Mouse (Mus musculus) heart, embryonic 11.5 days (tissue): ENCODE data around the gene Pde6d. TPM values are rescaled to one million over a fixed set of nuclear protein-coding genes. Genes with fewer than 3 reads are reported as not detected.
"Not testable (repeated sequence)": the region's sequence is repeated elsewhere in the genome, so short reads cannot be mapped to it uniquely, and the experiment has no call there.

ENCODE experiments used
- ATAC-seq: fragments of 200-750 bp; cut with Nextera tagmentation; replicated peaks from 2 replicates; pipeline ENCODE4 v1.8.0; 2017; ENCODE audit warnings: moderate library complexity; ENCODE audit not compliant: insufficient number of reproducible peaks, low FRiP score, low TSS enrichment
- H3K27ac ChIP-seq: fragments of 300-500 bp; sonication (generic); 2 replicates; pipeline ENCODE4 v1.5.1; 2014; ENCODE audit warnings: mild to moderate bottlenecking, low read depth, low read length
- H3K27me3 ChIP-seq: fragments of 300-500 bp; sonication (generic); 2 replicates; pipeline ENCODE4 v1.6.1; 2014; ENCODE audit warnings: mild to moderate bottlenecking, low read length, mixed read lengths; ENCODE audit not compliant: control insufficient read depth, insufficient read depth
- H3K36me3 ChIP-seq: fragments of 300-500 bp; sonication (generic); 2 replicates; pipeline ENCODE4 v1.6.1; 2014; ENCODE audit warnings: mild to moderate bottlenecking, low read length, moderate library complexity, mixed read lengths; ENCODE audit not compliant: control insufficient read depth, insufficient read depth
- H3K4me1 ChIP-seq: fragments of 300-500 bp; sonication (generic); 2 replicates; pipeline ENCODE4 v1.6.1; 2014; ENCODE audit warnings: low read length; ENCODE audit not compliant: control insufficient read depth, insufficient read depth
- H3K4me2 ChIP-seq: fragments of 300-500 bp; sonication (generic); 2 replicates; pipeline ENCODE4 v1.6.1; 2014; ENCODE audit warnings: mild to moderate bottlenecking, moderate library complexity
- H3K4me3 ChIP-seq: fragments of 300-500 bp; sonication (generic); 2 replicates; pipeline ENCODE4 v1.5.1; 2014; ENCODE audit warnings: low read depth, low read length
- H3K9ac ChIP-seq: fragments of 300-500 bp; sonication (generic); 2 replicates; pipeline ENCODE4 v1.6.1; 2014; ENCODE audit warnings: mild to moderate bottlenecking, low read depth, low read length, moderate library complexity
- H3K9me3 ChIP-seq: fragments of 300-500 bp; sonication (generic); replicated peaks from 2 replicates; pipeline ENCODE4 v1.6.1; 2016; ENCODE audit warnings: low read length; ENCODE audit not compliant: control insufficient read depth
- WGBS: fragments of 180-500 bp; shearing (Covaris S2); extraction: QIAGEN DNeasy Blood & Tissue Kit; methylation state at CpG from one replicate; pipeline ENCODE4 v1.1.7; 2014; ENCODE audit not compliant: insufficient replicate concordance; 5-methylcytosine and 5-hydroxymethylcytosine counted together
- polyA plus RNA-seq: library from polyadenylated mRNA; unstranded; fragments of >200 nt; fragmentation: Nextera tagmentation; extraction: Ambion mirVana; gene quantifications from 2 replicates; pipeline ENCODE4 v1.2.1, GENCODE M21; 2014

Pde6d gene
- polyA plus RNA-seq, 1 experiment from 2014 or later: 71.4 TPM

DNA sequence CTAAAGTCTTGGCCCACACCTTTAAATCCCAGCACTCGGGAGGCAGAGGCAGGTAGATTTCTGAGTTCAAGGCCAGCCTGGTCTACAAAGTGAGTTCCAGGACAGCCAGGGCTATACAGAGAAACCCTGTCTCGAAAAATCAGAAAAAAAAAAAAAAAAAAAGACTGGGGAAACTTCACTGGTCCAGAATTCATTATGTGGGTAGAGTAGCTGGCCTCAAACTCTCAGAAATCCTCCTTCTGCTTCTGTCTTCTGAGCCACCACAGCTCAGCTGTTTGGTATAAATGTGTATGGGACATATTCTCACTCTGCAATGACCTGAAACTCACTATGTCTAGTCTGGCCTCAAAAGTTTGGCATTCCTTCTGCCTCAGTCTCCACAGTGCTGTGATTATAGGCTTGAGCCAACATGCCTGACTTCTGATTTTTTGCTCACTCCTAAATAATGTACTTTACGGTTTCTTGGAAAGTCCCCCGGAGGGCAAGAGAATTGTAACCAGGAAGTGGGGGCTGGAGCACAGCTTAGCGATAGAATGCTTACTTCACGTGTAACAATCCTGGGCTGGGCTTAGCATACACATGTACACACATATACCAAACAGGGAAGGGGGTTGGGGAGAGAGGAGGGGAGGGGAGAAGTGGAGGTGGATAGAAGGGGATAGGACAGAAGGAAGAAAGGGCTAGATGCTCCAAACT, 66.6 kb downstream of the Pde6d start:
- H3K36me3 ChIP-seq: no peaks in the 10 kb centered on the region
- H3K4me1 ChIP-seq: 0 out of 2 replicates have a peak, but pooled peaks cover 3% of the 10 kb centered on the region
- no peak overlapping the region for H3K27ac ChIP-seq
- H3K4me3 ChIP-seq: no peak overlapping the region
- H3K4me2 ChIP-seq: no peak overlapping the region
- no peaks in the 10 kb centered on the region for H3K9me3 ChIP-seq
- H3K9ac ChIP-seq: no peak overlapping the region
- no peak for ATAC-seq
- no peaks in the 10 kb centered on the region for H3K27me3 ChIP-seq
- WGBS: 75% methylated on average over 6 of the region's 6 CpGs

DNA sequence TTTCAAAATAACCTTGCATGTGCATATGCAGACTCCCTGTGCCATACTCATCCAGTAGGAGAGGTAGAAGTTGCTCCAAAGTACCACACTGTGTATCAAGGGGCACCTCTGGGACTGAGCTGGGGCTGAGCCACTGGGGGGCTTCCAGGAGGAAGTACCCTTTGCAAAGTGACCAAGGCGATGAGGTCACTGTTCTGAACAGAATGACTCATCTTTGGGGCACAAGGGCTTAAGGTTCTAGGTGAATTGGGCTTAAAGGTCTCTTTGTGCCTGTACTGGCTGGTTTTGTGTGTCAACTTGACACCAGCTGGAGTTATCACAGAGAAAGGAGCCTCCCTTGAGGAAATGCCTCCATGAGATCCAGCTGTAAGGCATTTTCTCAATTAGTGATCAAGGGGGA, 69.4 kb downstream of the Pde6d start:
- ATAC-seq, H3K27me3 ChIP-seq, H3K4me2 ChIP-seq, H3K27ac ChIP-seq, H3K9me3 ChIP-seq, H3K4me1 ChIP-seq, H3K4me3 ChIP-seq, H3K9ac ChIP-seq, H3K36me3 ChIP-seq: not testable (repeated sequence)
- WGBS: 78% methylated on average over 1 of the region's 1 CpGs

DNA sequence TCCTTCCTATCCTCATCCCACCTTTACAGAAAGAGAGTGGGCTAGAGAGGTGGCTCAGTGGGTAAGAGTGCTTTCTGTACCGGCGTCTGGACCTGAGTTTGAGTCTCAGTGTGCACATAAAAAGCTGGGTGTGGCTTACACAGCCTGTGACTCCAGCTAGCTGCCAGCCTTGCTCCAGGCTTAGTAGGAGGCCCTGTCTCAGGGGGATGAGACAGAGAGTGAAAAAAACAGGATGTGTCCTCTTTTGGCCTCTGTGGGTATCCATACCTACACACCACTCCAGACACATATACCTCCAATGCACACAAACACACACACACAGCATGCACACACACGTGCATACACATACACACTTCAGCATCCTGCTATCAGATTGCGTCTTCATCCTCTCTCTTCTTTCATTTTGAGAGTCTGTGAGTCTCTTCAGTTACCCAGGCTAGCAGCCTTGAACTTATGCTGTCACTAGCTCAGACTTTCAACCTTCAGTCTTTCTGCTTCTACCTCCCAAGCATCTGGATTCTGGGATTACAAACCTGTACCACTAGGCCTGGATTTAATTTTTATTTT, 70.2 kb downstream of the Pde6d start:
- Histone ChIP-seq H3K4me1 (0 out of 2 replicates have a peak, but pooled peaks cover 6% of the 10 kb centered on the region), H3K36me3 (no peaks in the 10 kb centered on the region), H3K4me3 (no peak overlapping the region), H3K9me3 (no peaks in the 10 kb centered on the region), H3K27ac (no peak overlapping the region), H3K9ac (no peak overlapping the region), H3K27me3 (no peaks in the 10 kb centered on the region), H3K4me2 (no peak overlapping the region)
- WGBS: 91% methylated on average over 4 of the region's 4 CpGs
- no peak for ATAC-seq

DNA sequence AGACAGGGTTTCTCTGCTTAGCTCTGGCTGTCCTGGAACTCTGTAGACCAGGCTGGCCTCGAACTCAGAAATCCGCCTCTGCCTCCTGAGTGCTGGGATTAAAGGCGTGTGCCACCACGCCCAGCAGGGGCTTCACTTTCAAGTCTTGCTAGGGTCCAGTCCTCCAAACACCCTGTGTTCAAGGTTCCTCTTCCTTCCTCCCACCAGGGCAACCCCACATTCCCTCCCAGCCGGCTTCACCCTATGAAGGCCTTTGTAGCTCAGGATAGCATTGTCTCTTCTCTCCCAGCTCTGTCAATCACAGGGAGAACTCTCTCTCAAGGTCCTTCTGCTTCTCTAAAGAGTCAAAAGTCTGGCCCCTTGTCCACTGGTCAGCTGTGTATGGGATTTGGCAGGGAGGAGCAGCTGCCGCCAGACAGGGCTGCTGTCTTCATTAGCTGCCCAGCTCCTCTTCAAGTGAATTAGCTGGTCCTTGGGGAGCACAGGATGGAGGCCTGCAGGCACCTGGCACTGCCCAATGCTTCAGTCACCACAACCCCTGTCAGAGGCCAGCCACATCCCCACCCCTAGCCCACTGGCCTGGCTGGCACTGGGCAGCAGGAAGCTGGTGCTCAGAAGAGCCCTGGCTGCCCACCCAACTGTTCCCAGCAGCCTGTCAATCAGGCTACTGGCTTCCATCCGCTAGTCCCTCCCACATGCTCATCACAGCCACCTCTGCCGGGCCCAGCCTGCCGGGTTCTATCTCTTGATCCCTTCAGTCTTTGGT, 71.6 kb downstream of the Pde6d start:
- 56% methylated on average over 9 of the region's 9 CpGs for WGBS
- no peaks in the 10 kb centered on the region for H3K36me3 ChIP-seq
- H3K4me2 ChIP-seq: no peak overlapping the region
- H3K27me3 ChIP-seq: no peaks in the 10 kb centered on the region
- H3K27ac ChIP-seq: no peak overlapping the region
- no peak for ATAC-seq
- no peaks in the 10 kb centered on the region for H3K9me3 ChIP-seq
- no peak overlapping the region for H3K9ac ChIP-seq
- 0 out of 2 replicates have a peak, but pooled peaks cover 6% of the 10 kb centered on the region for H3K4me1 ChIP-seq
- H3K4me3 ChIP-seq: no peak overlapping the region

DNA sequence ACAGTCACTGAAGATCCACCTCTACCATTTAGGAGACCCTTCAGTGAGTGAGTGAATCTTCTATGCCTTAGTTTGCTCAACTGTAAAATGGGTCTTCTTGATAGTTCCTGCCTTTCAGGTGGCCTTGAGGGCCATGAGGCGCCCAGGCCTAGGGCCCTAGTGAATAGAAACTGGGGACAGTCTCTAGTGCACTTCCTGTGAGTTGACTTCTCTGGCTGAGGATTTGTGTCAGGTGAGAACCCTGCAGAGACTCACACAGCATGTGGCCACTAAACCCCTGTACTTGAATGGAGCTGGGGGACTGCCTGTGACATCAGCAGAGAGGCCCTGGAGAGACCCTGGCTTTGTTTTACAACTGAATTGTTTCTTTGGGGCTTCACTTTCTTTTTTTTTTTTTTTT, 72.2 kb downstream of the Pde6d start:
- Histone ChIP-seq H3K4me2 (no peak overlapping the region), H3K4me3 (no peak overlapping the region), H3K9me3 (no peaks in the 10 kb centered on the region), H3K9ac (no peak overlapping the region), H3K27me3 (no peaks in the 10 kb centered on the region), H3K36me3 (no peaks in the 10 kb centered on the region), H3K4me1 (peaks cover 10% of the 10 kb centered on the region), H3K27ac (no peak overlapping the region)
- 93% methylated on average over 1 of the region's 1 CpGs for WGBS
- no peak for ATAC-seq

DNA sequence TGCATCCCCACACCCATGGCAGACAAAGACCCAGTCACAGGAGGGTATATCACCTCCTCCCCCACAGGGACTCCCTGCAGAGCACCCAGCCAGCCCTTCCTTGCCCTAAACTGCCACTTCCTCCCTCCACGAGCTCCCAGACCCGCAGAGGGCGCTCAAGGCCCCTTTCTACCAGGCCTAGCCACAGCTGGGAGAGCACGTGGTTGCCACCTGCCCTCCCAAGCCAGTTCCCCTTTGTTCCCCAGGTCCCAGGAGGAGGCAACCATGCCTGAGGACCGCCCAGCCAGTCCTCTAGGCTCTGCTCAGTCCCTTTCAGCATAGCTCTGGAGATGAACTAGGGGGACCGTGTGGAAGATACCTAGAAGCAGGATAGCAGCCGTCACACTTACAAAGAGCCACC, 73.0 kb downstream of the Pde6d start:
- Histone ChIP-seq H3K4me1 (peaks cover 19% of the 10 kb centered on the region), H3K9me3 (no peaks in the 10 kb centered on the region), H3K27ac (peak overlapping the region; percentile 51; the same call in 1 of the 2 replicates), H3K27me3 (no peaks in the 10 kb centered on the region), H3K36me3 (no peaks in the 10 kb centered on the region), H3K4me2 (no peak overlapping the region), H3K4me3 (no peak overlapping the region), H3K9ac (no peak overlapping the region)
- 16% methylated on average over 7 of the region's 7 CpGs for WGBS
- peak; percentile 43; the same call in 1 of the 2 replicates for ATAC-seq

DNA sequence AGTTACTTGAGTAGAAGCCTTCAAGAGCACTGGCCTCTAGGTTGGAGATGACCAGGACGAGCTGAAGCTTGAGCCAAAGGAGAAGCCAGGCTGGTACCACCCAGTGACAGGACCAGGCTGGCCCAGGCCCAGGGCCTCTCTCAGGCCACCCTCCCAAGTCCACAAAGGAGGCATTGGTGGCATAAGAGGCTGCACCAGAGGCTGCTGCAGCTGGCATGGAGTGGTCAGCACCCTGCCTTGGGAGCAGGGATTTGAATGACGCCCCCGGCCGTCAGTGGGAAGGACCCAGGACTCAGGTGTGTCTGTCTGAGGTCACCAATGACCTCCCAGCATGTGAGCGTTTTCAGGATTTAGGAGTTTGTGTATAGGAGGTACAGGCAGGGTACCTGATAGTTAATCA, 74.6 kb downstream of the Pde6d start:
- Histone ChIP-seq H3K4me1 (peaks cover 26% of the 10 kb centered on the region), H3K9me3 (no peaks in the 10 kb centered on the region), H3K4me3 (no peak overlapping the region), H3K27ac (no peak overlapping the region), H3K27me3 (no peaks in the 10 kb centered on the region), H3K36me3 (no peaks in the 10 kb centered on the region), H3K4me2 (no peak overlapping the region), H3K9ac (no peak overlapping the region)
- WGBS: 84% methylated on average over 5 of the region's 5 CpGs
- ATAC-seq: no peak

DNA sequence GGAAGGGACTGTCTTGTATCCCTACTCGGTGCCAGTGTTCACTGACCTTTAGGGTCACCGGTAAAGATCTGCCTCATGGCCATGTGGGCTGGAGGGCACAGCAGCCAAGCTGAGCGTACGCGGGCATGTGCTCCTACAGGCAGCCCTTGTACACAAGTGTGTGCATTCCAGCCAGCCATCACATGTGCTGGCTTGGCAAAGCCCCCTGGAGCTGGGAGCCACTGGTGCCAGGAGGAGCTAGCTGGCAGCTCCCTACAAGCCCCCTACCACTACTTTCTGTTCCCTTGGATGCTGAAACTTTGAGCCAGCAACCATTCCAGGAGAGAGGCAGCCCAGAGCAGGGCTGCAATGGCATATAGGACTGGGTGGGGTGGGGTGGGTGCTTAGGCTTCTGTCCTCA, 76.0 kb downstream of the Pde6d start:
- Histone ChIP-seq H3K36me3 (no peaks in the 10 kb centered on the region), H3K9me3 (no peaks in the 10 kb centered on the region), H3K4me3 (no peak overlapping the region), H3K27me3 (no peaks in the 10 kb centered on the region), H3K4me2 (no peak overlapping the region), H3K9ac (no peak overlapping the region), H3K27ac (no peak overlapping the region), H3K4me1 (peaks cover 28% of the 10 kb centered on the region)
- no peak for ATAC-seq
- WGBS: 87% methylated on average over 5 of the region's 5 CpGs
